Mouse (Mus musculus) brain, embryonic 14.5 days (tissue): ENCODE results near the gene Sept9. TPM values are rescaled to one million over a fixed set of nuclear protein-coding genes. Genes with fewer than 3 reads are reported as not detected.

Experiments used
- DNase-seq: peaks from one replicate; pipeline ENCODE4 v3.0.0-alpha.2; 2011; ENCODE audit warnings: low read depth
- CTCF ChIP-seq: fragments of 200-500 bp; IDR thresholded peaks from 2 replicates; pipeline ENCODE4 v1.5.1; 2012; ENCODE audit warnings: inconsistent platforms, mild to moderate bottlenecking, moderate library complexity, borderline replicate concordance; ENCODE audit not compliant: insufficient read depth, insufficient read length; ENCODE audit errors: extremely low read depth
- POLR2A ChIP-seq: fragments of 200-500 bp; IDR thresholded peaks from 2 replicates; pipeline ENCODE4 v1.6.1; 2012; ENCODE audit warnings: mild to moderate bottlenecking, inconsistent platforms, borderline replicate concordance; ENCODE audit not compliant: poor library complexity, insufficient read depth, insufficient read length, severe bottlenecking; ENCODE audit errors: extremely low read depth
- polyA plus RNA-seq: library from polyadenylated mRNA; depleted of rRNA; stranded (reverse); fragments of >200 nt; gene quantifications from 2 replicates; pipeline ENCODE4 v1.2.3, GENCODE M21; 2012

Gene Sept9
- polyA plus RNA-seq, 1 experiment: 64.3 TPM

DNA sequence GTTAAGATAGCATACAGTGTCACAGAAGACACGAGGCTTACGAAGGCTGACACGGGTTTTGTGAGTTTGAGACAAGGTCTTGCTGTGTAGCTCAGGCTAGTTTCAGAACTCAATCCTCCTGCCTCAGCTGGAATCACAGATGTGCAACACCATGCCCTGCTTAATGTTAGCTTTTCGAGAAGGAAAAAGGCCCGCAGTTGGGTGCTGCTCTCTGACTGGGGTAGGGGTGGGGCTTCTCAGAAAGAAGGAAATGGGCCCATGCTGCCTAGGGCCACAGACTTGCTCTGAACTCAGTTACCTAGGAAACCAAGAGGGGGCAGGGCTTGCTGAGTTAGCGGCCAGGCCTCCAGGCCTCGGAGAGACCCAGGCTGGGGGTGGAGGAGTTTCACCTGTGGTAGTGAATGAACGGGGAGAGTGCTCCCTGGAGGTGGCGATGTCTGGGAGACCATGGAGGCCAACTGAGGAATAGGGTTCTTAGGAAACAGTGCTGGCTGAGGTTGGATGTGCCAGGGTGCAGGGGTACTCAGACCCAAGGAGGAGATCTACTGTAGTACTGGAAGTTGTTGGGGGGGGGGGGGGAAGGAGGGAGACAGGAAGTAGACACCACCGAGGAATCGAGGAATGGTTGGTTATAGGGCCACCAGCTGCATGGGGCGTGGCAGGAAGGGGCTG is 126.1 kb downstream of the Sept9 start:
- no peak for DNase-seq
- no peak for TF ChIP-seq POLR2A
- TF ChIP-seq CTCF: no peak

- 0 out of 2 replicates have a peak, but pooled peaks have one; percentile 5 for TF ChIP-seq CTCF
- TF ChIP-seq POLR2A: no peak
- DNase-seq: no peak
These were observed 126.8 kb downstream of the Sept9 start for GRCm38 (mm10) chr11:117326140-117326725.

GRCm38 (mm10) chr11:117326867-117327600 is 127.6 kb downstream of the Sept9 start:
- TF ChIP-seq POLR2A (no peak), CTCF (no peak)
- DNase-seq: peak; percentile 86

- TF ChIP-seq CTCF: no peak
- TF ChIP-seq POLR2A: no peak
- DNase-seq: no peak
These were observed 128.2 kb downstream of the Sept9 start for GRCm38 (mm10) chr11:117327633-117328032.

DNA sequence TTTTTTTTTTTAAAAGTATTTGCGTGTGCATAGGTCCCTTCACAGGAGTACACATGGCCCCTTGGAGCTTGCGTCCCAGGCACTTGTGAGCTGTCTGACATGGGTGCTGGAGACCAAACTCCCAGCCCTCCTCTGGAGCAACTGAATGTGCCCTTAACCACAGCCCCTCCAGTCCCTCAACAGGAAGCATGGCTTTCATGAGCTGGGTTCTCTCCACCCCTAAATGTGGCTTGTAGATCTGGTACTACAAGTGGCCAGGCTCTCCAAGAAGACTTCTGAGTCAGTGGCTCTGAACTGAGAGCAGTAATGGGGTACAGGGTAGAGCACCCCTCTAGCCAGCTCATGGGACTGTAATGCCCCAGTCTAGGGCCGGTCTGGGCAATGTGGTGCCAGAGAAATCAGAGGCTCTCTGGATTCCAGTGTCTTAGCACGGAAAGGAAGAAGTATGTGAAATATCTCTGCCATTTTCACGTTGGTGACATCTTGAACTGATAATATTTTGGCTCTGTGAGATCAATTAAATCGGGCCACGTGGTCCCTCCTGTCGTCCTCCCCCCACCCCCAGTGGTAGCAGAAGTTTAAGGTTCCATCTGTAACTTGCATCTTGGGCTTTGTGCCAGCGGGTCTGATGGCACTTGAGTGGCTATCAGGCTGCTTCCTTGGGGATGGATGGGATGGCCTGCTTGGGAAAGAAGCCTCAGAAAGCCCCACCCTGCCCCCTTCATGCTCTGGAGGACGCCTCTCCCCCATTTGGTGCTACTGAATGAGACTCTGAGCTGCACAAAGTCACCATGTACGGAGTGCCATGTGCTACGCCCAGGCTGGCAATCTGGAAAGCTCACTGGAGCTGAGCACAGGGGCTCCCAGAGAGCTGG is 130.9 kb downstream of the Sept9 start:
- no peak for TF ChIP-seq POLR2A
- DNase-seq: no peak

GRCm38 (mm10) chr11:117330951-117331254 is 131.4 kb downstream of the Sept9 start:
- TF ChIP-seq POLR2A: no peak
- TF ChIP-seq CTCF: no peak
- no peak for DNase-seq

DNA sequence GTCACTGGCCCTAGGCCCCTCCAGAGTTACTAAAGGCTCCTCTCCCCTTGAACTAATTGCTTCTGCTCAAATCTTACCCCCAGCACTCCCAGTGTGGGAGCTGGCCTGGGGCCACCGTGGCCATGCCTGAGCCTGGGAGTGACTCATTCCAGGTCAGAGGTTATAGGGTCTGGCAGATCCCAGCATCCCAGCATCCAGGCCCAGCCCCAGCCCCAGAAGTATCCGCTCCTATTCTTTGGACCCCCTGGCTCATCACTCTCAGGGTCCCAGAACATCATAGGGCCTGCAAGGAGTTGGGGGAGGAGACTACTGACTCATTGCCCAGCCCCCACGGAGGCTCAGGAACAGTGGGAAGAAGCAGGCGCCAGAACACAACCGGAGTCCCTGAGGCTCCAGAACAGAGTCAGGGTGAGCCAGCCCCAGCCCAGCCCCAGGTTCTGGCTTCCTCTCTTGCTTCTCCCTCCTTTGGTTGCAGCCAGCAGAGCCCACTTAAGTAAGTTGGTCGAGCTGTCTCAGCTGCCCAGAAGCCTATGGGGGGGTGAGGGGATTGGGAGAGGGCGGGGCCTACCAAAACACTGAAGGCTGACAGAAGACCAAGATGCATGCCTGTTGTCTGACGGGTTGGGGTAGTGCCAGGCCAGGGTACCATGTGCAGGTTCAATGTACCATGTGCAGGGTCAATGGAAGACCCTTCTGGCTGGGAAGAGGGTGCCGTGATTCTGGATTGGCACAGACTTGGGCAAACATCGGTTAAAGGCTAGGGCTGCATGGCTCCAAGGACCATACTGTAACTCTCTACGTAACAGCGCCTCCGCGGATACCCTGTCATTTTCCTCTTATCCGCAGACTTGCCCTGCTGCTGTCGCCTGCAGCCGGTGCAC is 132.1 kb downstream of the Sept9 start:
- peak; percentile 88 for DNase-seq
- TF ChIP-seq CTCF (no peak), POLR2A (peak; percentile 23; the same call in 1 of the 2 replicates)

- DNase-seq: peak; percentile 96
These were observed 133.0 kb downstream of the Sept9 start for GRCm38 (mm10) chr11:117332242-117333149.

DNA sequence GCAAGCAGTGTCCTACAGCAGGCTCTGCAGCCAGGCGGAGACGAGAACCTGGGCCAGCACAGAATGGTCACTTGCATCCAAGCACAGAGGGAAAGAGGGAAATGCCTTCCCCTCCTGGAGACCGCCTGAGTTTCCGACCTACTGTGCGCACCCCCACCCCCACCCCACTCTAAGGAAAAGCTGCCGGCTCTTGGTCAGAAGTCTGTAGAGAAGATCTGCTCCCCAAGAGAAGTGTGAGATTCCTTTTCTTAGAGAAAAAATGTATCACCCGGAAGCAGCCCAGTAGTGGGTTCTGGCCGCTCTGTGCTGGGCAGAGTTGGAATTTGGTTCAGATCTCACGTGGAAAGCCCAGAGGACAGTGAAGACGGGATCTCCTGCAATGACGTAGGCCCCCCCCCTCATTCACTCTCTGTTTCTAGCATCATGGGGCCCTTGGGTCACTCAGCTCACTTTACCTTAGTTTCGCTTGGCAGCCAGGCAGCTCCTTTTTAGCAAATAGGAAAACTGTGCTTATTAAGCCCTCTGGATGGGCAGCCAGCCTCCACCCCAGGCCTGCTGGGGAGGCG is 133.8 kb downstream of the Sept9 start:
- DNase-seq: no peak
- no peak for TF ChIP-seq CTCF
- no peak for TF ChIP-seq POLR2A

More at GRCm38 (mm10) chr11:117332242-117333149, 133.0 kb downstream of the Sept9 start:
- TF ChIP-seq CTCF (no peak), POLR2A (peak; percentile 57; the same call in 1 of the 2 replicates)

GRCm38 (mm10) chr11:117334101-117334500 is 134.6 kb downstream of the Sept9 start:
- no peak for DNase-seq

More at GRCm38 (mm10) chr11:117334101-117334500, 134.6 kb downstream of the Sept9 start:
- TF ChIP-seq CTCF (no peak), POLR2A (no peak)
